Mouse (Mus musculus) intestine, postnatal 0 days (tissue): ENCODE data around the gene Esrrg. TPM values are rescaled to one million over a fixed set of nuclear protein-coding genes. Genes with fewer than 3 reads are reported as not detected.

ENCODE experiments used
- ATAC-seq: fragments of 200-750 bp; cut with Nextera tagmentation; 2 replicates; pipeline ENCODE4 v1.8.0; 2017; ENCODE audit warnings: mild to moderate bottlenecking, moderate TSS enrichment, moderate library complexity
- H3K27ac ChIP-seq: fragments of 300-500 bp; sonication (generic); 2 replicates; pipeline ENCODE4 v1.5.1; 2014; ENCODE audit warnings: mild to moderate bottlenecking, low read depth, low read length, moderate library complexity
- H3K27me3 ChIP-seq: fragments of 300-500 bp; sonication (generic); replicated peaks from 2 replicates; pipeline ENCODE4 v1.6.1; 2014; ENCODE audit warnings: low read length, mixed read lengths; ENCODE audit not compliant: control insufficient read depth, insufficient read depth
- H3K36me3 ChIP-seq: fragments of 300-500 bp; sonication (generic); 2 replicates; pipeline ENCODE4 v1.6.1; 2014; ENCODE audit warnings: mild to moderate bottlenecking, moderate library complexity; ENCODE audit not compliant: control insufficient read depth, insufficient read depth
- H3K4me1 ChIP-seq: fragments of 300-500 bp; sonication (generic); replicated peaks from 2 replicates; pipeline ENCODE4 v1.6.1; 2014; ENCODE audit warnings: antibody characterized with exemption, low read length, mixed read lengths; ENCODE audit not compliant: control insufficient read depth, insufficient read depth
- H3K4me2 ChIP-seq: fragments of 300-500 bp; sonication (generic); replicated peaks from 2 replicates; pipeline ENCODE4 v1.6.1; 2014; ENCODE audit warnings: low read depth, mild to moderate bottlenecking, moderate library complexity
- H3K4me3 ChIP-seq: fragments of 300-500 bp; sonication (generic); 2 replicates; pipeline ENCODE4 v1.5.1; 2014; ENCODE audit warnings: low read depth, low read length
- H3K9ac ChIP-seq: fragments of 300-500 bp; sonication (generic); 2 replicates; pipeline ENCODE4 v1.6.1; 2014; ENCODE audit warnings: mild to moderate bottlenecking, low read depth, low read length
- H3K9me3 ChIP-seq: fragments of 300-500 bp; sonication (generic); 2 replicates; pipeline ENCODE4 v1.6.1; 2016; ENCODE audit warnings: mixed run types; ENCODE audit not compliant: control insufficient read depth
- CTCF ChIP-seq: sonication (generic); IDR thresholded peaks from 2 replicates; pipeline ENCODE4 v1.5.1; 2016; ENCODE audit warnings: low read depth, mild to moderate bottlenecking, control low read depth, antibody characterized with exemption, moderate library complexity
- WGBS: fragments of 180-500 bp; shearing (Covaris S2); extraction: QIAGEN DNeasy Blood & Tissue Kit; methylation state at CpG from one replicate; pipeline ENCODE4 v1.1.7; 2014; 5-methylcytosine and 5-hydroxymethylcytosine counted together
- polyA plus RNA-seq: library from polyadenylated mRNA; unstranded; fragments of >200 nt; fragmentation: Nextera tagmentation; extraction: Ambion mirVana; gene quantifications from 2 replicates; pipeline ENCODE4 v1.2.1, GENCODE M21; 2015

Esrrg gene
- polyA plus RNA-seq, 1 experiment from 2014 or later = 1.2 TPM

DNA sequence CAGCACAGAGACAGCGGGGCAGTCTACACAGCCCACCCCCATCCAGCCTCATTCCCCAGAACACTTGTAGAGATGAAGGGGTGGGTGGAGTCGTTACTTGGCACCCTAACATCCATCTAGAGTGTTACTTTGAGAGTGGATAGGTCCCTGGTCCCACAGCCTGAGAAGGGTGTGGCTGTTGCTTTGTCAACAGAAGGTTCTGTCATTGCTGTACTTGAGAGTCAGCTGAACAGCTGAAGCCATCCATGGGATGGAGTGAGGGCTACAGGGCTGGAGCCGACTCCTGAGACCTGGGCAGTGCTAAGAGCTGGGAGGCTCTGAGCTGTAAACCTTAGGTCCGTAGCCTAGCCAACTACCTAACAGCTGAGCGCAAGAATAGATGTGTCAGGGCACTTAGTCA lies 352.9 kb downstream of the Esrrg start:
- H3K27me3 ChIP-seq = no peaks in the 10 kb centered on the region
- H3K4me3 ChIP-seq = no peak overlapping the region
- H3K9me3 ChIP-seq = no peaks in the 10 kb centered on the region
- H3K36me3 ChIP-seq = no peaks in the 10 kb centered on the region
- 76% methylated on average over 5 of the region's 5 CpGs for WGBS
- H3K4me1 ChIP-seq = no peaks in the 10 kb centered on the region
- no peak overlapping the region for H3K4me2 ChIP-seq
- no peak for TF ChIP-seq CTCF
- H3K9ac ChIP-seq = no peak overlapping the region
- ATAC-seq = no peak
- H3K27ac ChIP-seq = no peak overlapping the region

DNA sequence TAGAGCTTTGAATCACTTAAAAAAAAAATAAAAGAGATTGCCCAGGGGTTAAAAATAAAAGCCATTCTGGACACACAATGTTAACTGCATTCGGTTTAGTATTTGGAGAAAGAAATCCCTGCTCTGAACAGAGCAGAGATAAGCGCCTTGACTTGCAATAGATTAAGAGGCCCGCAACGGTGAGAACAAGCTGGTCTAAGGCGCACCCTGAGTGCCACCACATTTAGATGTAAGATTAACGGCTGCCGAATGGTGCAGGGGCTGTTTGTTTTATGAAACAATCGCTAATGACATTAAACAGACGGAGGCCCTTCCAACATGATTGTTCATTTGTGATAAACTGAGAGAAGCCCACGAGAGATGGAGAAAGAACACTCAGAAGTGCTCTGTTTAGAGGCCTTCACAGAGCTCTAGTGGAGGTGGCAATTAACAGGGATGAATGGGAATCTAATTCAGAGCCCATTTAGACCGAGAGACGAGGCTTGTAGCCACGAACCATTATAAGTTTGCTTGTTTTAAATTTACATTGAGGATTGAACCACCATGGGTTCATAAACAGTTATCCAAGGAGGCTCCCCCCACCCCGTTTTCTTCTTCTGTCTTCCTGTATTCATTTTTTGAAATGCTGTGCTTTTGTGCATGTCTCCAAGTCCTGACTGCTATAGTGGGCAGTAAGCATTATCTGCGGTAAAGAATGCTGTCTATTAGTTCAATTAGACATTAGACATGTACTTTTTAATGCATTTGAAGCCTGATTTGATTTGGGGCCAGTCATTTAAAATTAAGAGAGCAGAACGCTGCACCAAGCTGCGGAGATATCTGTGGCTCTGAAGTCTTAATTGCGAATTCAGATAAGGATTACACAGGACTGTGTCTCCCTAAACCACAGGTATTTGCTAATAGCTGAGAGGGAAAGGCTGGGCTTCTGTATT lies 356.5 kb downstream of the Esrrg start:
- Histone ChIP-seq H3K27ac (no peak overlapping the region), H3K4me1 (no peaks in the 10 kb centered on the region), H3K4me2 (no peak overlapping the region), H3K9ac (no peak overlapping the region), H3K36me3 (no peaks in the 10 kb centered on the region), H3K27me3 (no peaks in the 10 kb centered on the region), H3K9me3 (no peaks in the 10 kb centered on the region), H3K4me3 (no peak overlapping the region)
- no peak for ATAC-seq
- WGBS = 33% methylated on average over 18 of the region's 18 CpGs
- no peak for TF ChIP-seq CTCF

DNA sequence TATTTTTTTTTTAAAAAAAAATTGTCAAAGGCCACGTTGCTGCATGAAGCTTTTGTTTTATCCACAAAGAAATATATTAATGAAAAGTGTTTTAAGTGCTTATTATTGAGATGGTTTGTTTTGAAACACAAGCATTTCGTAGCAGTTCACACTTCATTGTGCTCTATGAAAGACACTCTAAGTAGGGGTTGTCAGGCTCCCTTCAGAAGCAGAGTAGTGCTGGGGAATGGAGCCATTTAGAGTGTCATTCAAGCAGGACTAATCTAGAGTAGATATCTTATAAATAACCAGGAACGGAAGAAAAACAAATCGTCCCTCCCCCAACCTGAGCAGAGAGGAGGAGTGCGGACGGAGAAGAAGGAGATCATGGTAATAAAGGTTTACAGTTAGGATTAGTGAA lies 357.3 kb downstream of the Esrrg start:
- no peak overlapping the region for H3K4me3 ChIP-seq
- no peak overlapping the region for H3K9ac ChIP-seq
- H3K9me3 ChIP-seq = no peaks in the 10 kb centered on the region
- H3K4me1 ChIP-seq = no peaks in the 10 kb centered on the region
- H3K27ac ChIP-seq = no peak overlapping the region
- no peaks in the 10 kb centered on the region for H3K27me3 ChIP-seq
- H3K4me2 ChIP-seq = no peak overlapping the region
- TF ChIP-seq CTCF = no peak
- no peak for ATAC-seq
- WGBS = 57% methylated on average over 6 of the region's 6 CpGs
- H3K36me3 ChIP-seq = no peaks in the 10 kb centered on the region

DNA sequence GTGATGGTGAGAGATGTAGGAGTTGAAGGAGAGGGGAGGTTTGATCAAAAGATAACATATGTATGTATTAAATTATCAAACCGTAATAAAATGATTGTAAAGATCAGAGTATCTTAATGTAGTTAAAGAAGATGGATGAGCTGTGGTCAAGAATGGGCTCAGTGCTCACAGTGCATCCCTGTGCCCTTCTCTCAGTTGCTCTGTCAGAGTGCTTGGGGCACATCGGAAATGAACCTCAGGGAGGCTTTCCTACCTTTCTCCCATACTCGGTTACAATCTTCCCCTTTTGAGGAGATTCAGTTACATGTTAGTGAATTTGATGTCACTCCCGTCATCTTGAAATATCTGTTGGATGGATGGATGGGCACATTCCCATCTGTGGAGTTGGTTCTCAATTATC lies 359.8 kb downstream of the Esrrg start:
- Histone ChIP-seq H3K36me3 (no peaks in the 10 kb centered on the region), H3K4me2 (no peak overlapping the region), H3K27ac (no peak overlapping the region), H3K27me3 (no peaks in the 10 kb centered on the region), H3K9me3 (no peaks in the 10 kb centered on the region), H3K9ac (no peak overlapping the region), H3K4me3 (no peak overlapping the region), H3K4me1 (no peaks in the 10 kb centered on the region)
- no peak for ATAC-seq
- WGBS = 88% methylated on average over 4 of the region's 4 CpGs
- no peak for TF ChIP-seq CTCF

DNA sequence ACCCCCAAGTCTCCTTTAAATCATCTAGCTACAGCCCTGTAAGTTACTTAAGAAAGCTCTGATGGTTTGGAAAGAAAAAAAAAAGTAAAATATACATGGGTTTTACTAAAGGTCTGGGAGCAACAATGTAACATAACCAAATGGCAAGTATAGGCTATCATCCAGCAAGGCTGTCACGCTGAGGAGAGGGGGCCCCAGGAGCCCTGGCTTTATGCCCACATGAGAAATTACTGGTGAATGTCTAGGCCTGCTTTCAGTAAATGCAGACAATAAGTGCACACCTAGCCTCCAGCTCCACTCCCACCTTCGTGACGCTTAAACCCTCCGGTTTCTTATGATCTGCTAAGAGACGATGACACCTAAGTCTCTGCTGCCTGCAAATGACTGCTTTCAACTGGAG lies 360.9 kb downstream of the Esrrg start:
- H3K27ac ChIP-seq = no peak overlapping the region
- 82% methylated on average over 5 of the region's 5 CpGs for WGBS
- no peaks in the 10 kb centered on the region for H3K27me3 ChIP-seq
- ATAC-seq = no peak
- no peak overlapping the region for H3K9ac ChIP-seq
- no peaks in the 10 kb centered on the region for H3K9me3 ChIP-seq
- no peak overlapping the region for H3K4me3 ChIP-seq
- TF ChIP-seq CTCF = no peak
- no peaks in the 10 kb centered on the region for H3K4me1 ChIP-seq
- no peak overlapping the region for H3K4me2 ChIP-seq
- H3K36me3 ChIP-seq = no peaks in the 10 kb centered on the region

DNA sequence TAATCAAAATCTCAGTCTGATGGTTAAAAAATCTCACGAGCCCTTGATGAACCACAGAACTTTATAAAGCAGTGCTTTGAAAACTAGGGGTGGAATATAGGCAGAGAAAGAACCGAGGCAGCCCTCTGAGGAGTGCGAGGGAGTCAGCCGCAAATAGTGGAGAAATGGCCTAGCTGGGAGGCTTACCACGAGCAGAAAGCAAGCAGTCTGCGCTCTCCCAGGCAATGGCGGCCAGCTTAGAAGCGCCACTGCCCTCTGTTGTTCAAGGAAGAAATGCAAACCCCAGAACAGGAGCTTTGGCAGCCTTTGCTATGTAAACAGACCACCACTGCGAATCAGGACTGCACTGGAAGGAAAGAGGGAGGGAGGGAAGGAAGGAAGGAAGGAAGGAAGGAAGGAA lies 365.8 kb downstream of the Esrrg start:
- no peak for ATAC-seq
- no peak overlapping the region for H3K27ac ChIP-seq
- no peak overlapping the region for H3K4me2 ChIP-seq
- H3K9me3 ChIP-seq = no peaks in the 10 kb centered on the region
- no peak overlapping the region for H3K9ac ChIP-seq
- TF ChIP-seq CTCF = peak; percentile 85
- no peaks in the 10 kb centered on the region for H3K27me3 ChIP-seq
- no peaks in the 10 kb centered on the region for H3K4me1 ChIP-seq
- WGBS = 18% methylated on average over 9 of the region's 9 CpGs
- no peaks in the 10 kb centered on the region for H3K36me3 ChIP-seq
- H3K4me3 ChIP-seq = no peak overlapping the region
